Mouse (Mus musculus): ENCODE data around the gene Bcar1. TPM values are rescaled to one million over a fixed set of nuclear protein-coding genes. Genes with fewer than 3 reads are reported as not detected.
A peak's percentile ranks its signal among the peaks of the same experiment; 100 is the strongest.

The Bcar1 gene
- polyA plus RNA-seq, 1 experiment from 2014 or later: 56.3 TPM

DNA sequence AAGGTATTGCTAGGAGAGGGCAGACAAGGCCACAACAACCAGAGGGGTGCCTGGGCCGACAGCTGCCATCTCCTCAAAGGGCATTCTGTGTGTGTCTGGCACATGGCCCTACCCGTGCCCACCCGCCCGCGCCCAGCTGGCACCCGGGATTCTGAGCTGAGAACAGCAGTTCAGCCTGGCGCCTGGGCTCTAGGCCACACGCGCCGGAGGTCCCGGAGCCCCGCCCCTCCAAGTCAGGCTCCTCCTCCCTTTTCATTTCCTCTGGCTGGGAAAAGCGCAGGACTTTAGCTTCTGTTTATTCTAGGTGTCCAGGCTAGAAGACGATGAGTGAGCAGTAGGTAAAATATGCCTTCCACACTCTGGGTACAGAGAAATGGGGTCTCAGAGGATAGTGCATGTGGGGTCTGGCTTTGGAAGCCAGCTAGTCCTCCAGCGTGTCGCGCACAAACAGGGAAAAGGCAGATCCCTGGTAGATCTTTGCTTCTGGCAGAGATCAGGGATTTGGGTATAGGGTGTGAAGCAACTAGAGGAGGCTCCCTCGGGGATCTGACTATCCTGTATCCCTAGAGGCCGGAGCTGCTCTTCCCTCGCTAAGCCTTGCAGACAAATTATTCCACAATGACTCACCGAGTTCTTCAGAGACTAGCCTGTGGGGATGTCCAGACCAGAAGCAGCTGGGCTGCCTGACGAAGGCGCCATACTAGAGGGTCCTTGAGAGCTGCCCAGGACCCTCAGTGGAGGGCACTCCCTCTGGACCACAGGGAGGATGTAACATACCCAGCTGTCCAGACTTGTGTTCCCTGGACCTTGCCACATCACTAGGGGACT lies 2.2 kb upstream of the Bcar1 start:
- Histone ChIP-seq H3K4me2 (peak overlapping the region; percentile 64), H3K27ac (ENCODE audit: low read depth) (peak overlapping the region; percentile 83)
- WGBS: 4% methylated on average over 23 of the region's 23 CpGs

DNA sequence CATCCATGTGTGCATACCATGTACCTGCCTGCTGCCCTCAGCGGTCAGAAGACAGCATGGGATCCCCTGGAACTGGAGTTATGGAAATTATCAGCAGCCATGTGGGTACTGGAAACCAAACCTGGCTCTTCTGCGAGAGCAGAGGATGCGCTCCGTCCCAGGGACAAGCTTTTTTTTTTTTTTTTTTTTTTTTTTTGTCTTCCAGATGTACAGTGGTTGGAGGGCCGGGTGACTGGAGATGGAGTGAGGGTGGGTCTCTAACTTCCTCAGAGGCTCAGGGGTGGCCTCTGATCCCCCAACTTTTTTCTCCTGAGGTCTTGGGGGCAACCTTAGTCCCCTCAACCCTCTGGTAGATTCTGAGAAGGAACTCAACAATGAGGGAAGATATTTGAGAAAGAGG lies 1.5 kb upstream of the Bcar1 start:
- no peak overlapping the region; the same call in 1 of the 2 replicates for H3K27ac ChIP-seq (ENCODE audit: low read depth)
- ATAC-seq (ENCODE audit: insufficient read depth) (no peak), DNase-seq (no peak)
- H3K9ac ChIP-seq: no peak overlapping the region
- no peaks in the 10 kb centered on the region for H3K27me3 ChIP-seq (ENCODE audit: insufficient read depth, low read length)
- TF ChIP-seq CTCF (IDR thresholded peaks at IDR 0.05; ENCODE audit: low read depth): no peak
- 55% methylated on average over 5 of the region's 5 CpGs for WGBS
- H3K9me3 ChIP-seq (ENCODE audit: low read depth, low read length): no peaks in the 10 kb centered on the region
- no peak overlapping the region for H3K4me3 ChIP-seq (ENCODE audit: low read depth, low read length)
- H3K4me1 ChIP-seq (ENCODE audit: insufficient read depth): peaks cover 41% of the 10 kb centered on the region
- H3K4me2 ChIP-seq: no peak overlapping the region
- H3K36me3 ChIP-seq (ENCODE audit: insufficient read depth): no peaks in the 10 kb centered on the region

More for the DNA sequence above, 2.2 kb upstream of the Bcar1 start:
- Histone ChIP-seq H3K9me3 (ENCODE audit: low read depth, low read length) (no peaks in the 10 kb centered on the region), H3K9ac (peak overlapping the region; percentile 24), H3K4me1 (ENCODE audit: insufficient read depth) (peaks cover 37% of the 10 kb centered on the region), H3K36me3 (ENCODE audit: insufficient read depth) (no peaks in the 10 kb centered on the region), H3K27me3 (ENCODE audit: insufficient read depth, low read length) (no peaks in the 10 kb centered on the region), H3K4me3 (ENCODE audit: low read depth, low read length) (peak overlapping the region; percentile 24)
- ATAC-seq (ENCODE audit: insufficient read depth) (peak; percentile 65), DNase-seq (peak; percentile 86)
- TF ChIP-seq CTCF (IDR thresholded peaks at IDR 0.05; ENCODE audit: low read depth): no peak

DNA sequence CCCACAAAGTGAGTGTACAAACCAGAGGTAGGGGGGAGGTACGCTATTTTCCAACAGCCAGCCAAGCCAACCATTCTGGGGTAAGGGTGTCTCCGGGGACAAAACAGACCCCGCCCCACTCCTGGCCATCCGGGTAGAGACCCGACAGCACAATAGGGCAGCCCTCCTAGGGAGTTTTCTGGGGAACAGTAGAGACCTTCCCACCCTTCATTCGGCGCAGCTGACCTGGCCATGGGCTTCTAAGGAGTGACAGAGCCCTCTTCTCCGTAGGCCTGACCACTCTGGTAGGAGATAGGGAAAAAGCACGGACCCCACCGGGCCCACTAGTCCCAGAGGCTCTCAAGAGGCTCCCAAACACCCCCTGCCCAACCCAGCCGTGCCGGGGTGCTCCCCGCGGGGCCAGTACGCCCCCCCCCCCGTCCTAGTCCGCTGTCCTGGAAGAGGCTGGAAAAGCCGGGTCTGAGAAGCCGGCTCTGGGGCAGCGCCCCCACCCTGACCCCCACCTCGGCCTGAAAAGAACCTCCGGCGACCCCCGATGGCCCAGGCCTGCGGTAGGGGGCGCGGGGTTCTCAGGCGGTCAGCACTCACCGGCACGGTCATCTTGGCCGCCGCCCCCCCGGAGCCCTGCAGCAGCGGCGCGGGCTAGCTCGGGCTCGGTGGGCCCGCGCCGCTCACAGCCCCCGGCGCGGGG lies 363 bp downstream of the Bcar1 start:
- no peaks in the 10 kb centered on the region for H3K27me3 ChIP-seq (ENCODE audit: insufficient read depth, low read length)
- peak overlapping the region; percentile 73 for H3K27ac ChIP-seq (ENCODE audit: low read depth)
- peak overlapping the region; percentile 91 for H3K9ac ChIP-seq
- TF ChIP-seq CTCF (IDR thresholded peaks at IDR 0.05; ENCODE audit: low read depth): peak; percentile 3; the same call in 1 of the 2 replicates
- WGBS: under 1% methylated on average over 43 of the region's 44 CpGs
- H3K36me3 ChIP-seq (ENCODE audit: insufficient read depth): 0 out of 2 replicates have a peak, but pooled peaks cover 3% of the 10 kb centered on the region
- peak overlapping the region; percentile 73 for H3K4me2 ChIP-seq
- peak; percentile 10; the same call in 1 of the 2 replicates for ATAC-seq (ENCODE audit: insufficient read depth)
- peak overlapping the region; percentile 94 for H3K4me3 ChIP-seq (ENCODE audit: low read depth, low read length)
- no peaks in the 10 kb centered on the region for H3K9me3 ChIP-seq (ENCODE audit: low read depth, low read length)
- no peak for DNase-seq
- peaks cover 49% of the 10 kb centered on the region for H3K4me1 ChIP-seq (ENCODE audit: insufficient read depth)

DNA sequence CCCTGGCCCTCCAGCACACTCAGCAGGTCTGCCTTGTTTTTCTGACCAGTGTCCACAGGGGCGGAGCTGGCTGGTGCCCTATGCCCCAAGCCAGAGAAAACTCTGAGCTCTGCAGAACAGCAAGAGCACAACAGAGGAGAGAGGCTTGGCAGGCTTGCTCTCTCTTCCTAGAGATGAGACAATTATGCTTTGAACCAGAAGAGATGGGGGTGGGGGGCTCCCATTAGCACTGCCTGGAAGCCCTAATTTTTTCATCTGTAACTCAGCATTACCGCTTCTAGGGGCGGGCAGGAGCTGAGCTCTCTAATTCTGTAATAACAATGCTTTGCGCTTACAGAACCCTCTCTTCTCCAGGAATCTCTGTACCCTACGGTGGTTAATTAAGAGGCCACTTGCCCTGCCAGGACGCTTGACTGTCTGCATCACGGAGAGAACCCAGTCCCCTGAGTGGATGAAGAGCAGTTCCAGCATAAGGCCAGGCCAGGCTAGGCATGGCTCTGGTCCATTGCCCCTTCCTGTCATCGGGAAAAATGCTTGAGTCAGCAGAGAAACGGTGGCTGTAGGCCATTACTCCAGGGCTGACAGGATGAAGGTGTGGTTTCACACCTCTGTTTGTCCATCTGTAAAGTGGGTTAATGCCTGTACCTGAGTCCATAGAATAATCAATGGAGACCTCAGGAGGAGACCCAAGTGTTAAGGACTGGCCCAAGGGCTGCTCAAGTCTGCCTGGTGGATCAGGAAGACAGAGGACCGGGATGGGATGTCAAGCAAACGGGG lies 1.2 kb downstream of the Bcar1 start:
- peaks cover 49% of the 10 kb centered on the region for H3K4me1 ChIP-seq (ENCODE audit: insufficient read depth)
- no peaks in the 10 kb centered on the region for H3K27me3 ChIP-seq (ENCODE audit: insufficient read depth, low read length)
- peak overlapping the region; percentile 73 for H3K4me2 ChIP-seq
- H3K36me3 ChIP-seq (ENCODE audit: insufficient read depth): 0 out of 2 replicates have a peak, but pooled peaks cover 3% of the 10 kb centered on the region
- H3K4me3 ChIP-seq (ENCODE audit: low read depth, low read length): peak overlapping the region; percentile 94
- DNase-seq (peak; percentile 50), ATAC-seq (ENCODE audit: insufficient read depth) (no peak)
- no peaks in the 10 kb centered on the region for H3K9me3 ChIP-seq (ENCODE audit: low read depth, low read length)
- WGBS: 18% methylated on average over 11 of the region's 11 CpGs
- TF ChIP-seq CTCF (IDR thresholded peaks at IDR 0.05; ENCODE audit: low read depth): no peak
- peak overlapping the region; percentile 73; the same call in 1 of the 2 replicates for H3K27ac ChIP-seq (ENCODE audit: low read depth)
- peak overlapping the region; percentile 91 for H3K9ac ChIP-seq

DNA sequence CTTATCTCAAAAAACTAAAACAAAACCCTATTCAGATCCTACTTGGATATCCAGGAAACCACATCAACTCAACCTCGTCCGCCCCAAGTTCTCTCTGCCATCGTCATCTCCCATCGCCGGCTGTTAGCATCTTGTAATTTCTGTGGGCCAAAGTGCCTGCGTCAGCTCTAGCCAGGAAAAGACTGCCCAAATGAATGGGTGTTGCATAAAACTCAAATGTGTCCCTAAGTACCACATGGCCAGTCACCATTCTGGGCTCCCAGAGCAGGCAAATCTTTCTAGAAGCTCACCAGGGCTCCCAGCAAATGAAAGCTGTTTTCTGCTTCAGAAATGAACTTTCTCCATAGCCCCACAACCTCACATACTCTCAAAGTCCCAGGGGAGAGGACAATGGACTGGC lies 2.1 kb downstream of the Bcar1 start:
- Histone ChIP-seq H3K9ac (no peak overlapping the region), H3K4me2 (peak overlapping the region; percentile 73)

DNA sequence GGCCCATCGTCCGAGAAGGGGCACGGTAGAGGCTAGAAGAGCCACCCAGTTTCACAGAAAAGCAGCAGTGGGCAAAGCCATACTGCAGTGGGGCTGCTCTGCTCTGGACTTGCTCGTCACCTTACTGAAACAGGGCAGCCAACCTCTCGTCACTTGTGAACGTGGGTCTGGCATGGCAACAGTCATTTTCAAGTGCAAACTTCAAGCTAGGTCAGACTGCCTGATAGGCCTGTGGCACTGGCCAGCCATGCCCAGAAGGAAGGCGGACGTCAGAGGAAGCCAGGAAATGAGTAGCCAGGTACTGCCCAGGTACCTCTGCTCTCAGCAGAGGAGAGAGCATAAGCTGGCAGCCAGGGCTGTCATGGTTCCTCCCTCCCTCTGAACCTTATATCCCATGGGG lies 2.6 kb downstream of the Bcar1 start:
- TF ChIP-seq CTCF (IDR thresholded peaks at IDR 0.05; ENCODE audit: low read depth): no peak
- H3K27me3 ChIP-seq (ENCODE audit: insufficient read depth, low read length): no peaks in the 10 kb centered on the region
- H3K4me3 ChIP-seq (ENCODE audit: low read depth, low read length): no peak overlapping the region
- WGBS: 75% methylated on average over 8 of the region's 8 CpGs
- H3K4me1 ChIP-seq (ENCODE audit: insufficient read depth): peaks cover 49% of the 10 kb centered on the region
- DNase-seq: no peak
- H3K9ac ChIP-seq: no peak overlapping the region
- H3K27ac ChIP-seq (ENCODE audit: low read depth): no peak overlapping the region
- no peaks in the 10 kb centered on the region for H3K9me3 ChIP-seq (ENCODE audit: low read depth, low read length)
- ATAC-seq (ENCODE audit: insufficient read depth): no peak
- peak overlapping the region; percentile 73; the same call in 1 of the 2 replicates for H3K4me2 ChIP-seq
- H3K36me3 ChIP-seq (ENCODE audit: insufficient read depth): 0 out of 2 replicates have a peak, but pooled peaks cover 3% of the 10 kb centered on the region

More for the DNA sequence above, 2.1 kb downstream of the Bcar1 start:
- H3K27me3 ChIP-seq (ENCODE audit: insufficient read depth, low read length): no peaks in the 10 kb centered on the region
- peaks cover 49% of the 10 kb centered on the region for H3K4me1 ChIP-seq (ENCODE audit: insufficient read depth)
- no peak for TF ChIP-seq CTCF (IDR thresholded peaks at IDR 0.05; ENCODE audit: low read depth)
- H3K27ac ChIP-seq (ENCODE audit: low read depth): no peak overlapping the region
- H3K36me3 ChIP-seq (ENCODE audit: insufficient read depth): 0 out of 2 replicates have a peak, but pooled peaks cover 3% of the 10 kb centered on the region
- WGBS: 60% methylated on average over 6 of the region's 6 CpGs
- DNase-seq (no peak), ATAC-seq (ENCODE audit: insufficient read depth) (no peak)
- H3K4me3 ChIP-seq (ENCODE audit: low read depth, low read length): peak overlapping the region; percentile 94; the same call in 1 of the 2 replicates
- no peaks in the 10 kb centered on the region for H3K9me3 ChIP-seq (ENCODE audit: low read depth, low read length)

Measured in lung, embryonic 14.5 days (tissue).